Mouse (Mus musculus) MEL (cell line): Measurements from ENCODE around the gene Msi2. TPM values are rescaled to one million over a fixed set of nuclear protein-coding genes. Genes with fewer than 3 reads are reported as not detected.

ENCODE experiments used
- DNase-seq: peaks from one replicate; pipeline ENCODE4 v3.0.0; 2011; ENCODE audit warnings: low read depth, low spot score
- H3K27ac ChIP-seq: 2 replicates; pipeline ENCODE4 v1.5.1; 2012; ENCODE audit warnings: low read depth, mild to moderate bottlenecking, control low read depth, low read length, moderate library complexity; ENCODE audit not compliant: control insufficient read depth
- H3K27me3 ChIP-seq, 2 experiments: fragments of 150-350 bp in 1 of 2; sonication (generic) in 1 of 2; 2 replicates each; pipeline ENCODE4 v1.6.1; 2012; ENCODE audit warnings: low read length in 2 of 2, mild to moderate bottlenecking in 2 of 2, improper control_type of control experiment in 1 of 2, moderate library complexity in 1 of 2; ENCODE audit not compliant: insufficient read depth in 2 of 2, control insufficient read depth in 1 of 2
- H3K36me3 ChIP-seq, 2 experiments: 2 replicates each; pipeline ENCODE4 v1.6.1; 2012 to 2014; ENCODE audit warnings: low read length in 2 of 2, improper control_type of control experiment in 1 of 2, inconsistent platforms in 1 of 2, mild to moderate bottlenecking in 1 of 2; ENCODE audit not compliant: insufficient read depth in 2 of 2, control insufficient read depth in 1 of 2
- H3K4me1 ChIP-seq, 2 experiments: fragments of 150-350 bp in 1 of 2; sonication (generic) in 1 of 2; 2 replicates each; pipeline ENCODE4 v1.6.1; 2012; ENCODE audit warnings: low read length in 2 of 2, improper control_type of control experiment in 1 of 2, mild to moderate bottlenecking in 1 of 2; ENCODE audit not compliant: insufficient read depth in 2 of 2, control insufficient read depth in 1 of 2
- H3K4me3 ChIP-seq, 2 experiments: fragments of 150-350 bp in 1 of 2; sonication (generic) in 1 of 2; 2 replicates each; pipeline ENCODE4 v1.5.1; 2012; ENCODE audit warnings: low read depth in 2 of 2, low read length in 2 of 2, mild to moderate bottlenecking in 2 of 2, moderate library complexity in 2 of 2, control low read depth in 1 of 2, improper control_type of control experiment in 1 of 2; ENCODE audit not compliant: control insufficient read depth in 1 of 2, insufficient read depth in 1 of 2
- H3K79me2 ChIP-seq: 2 replicates; pipeline ENCODE4 v1.6.1; 2012; ENCODE audit warnings: mild to moderate bottlenecking, low read length, moderate library complexity; ENCODE audit not compliant: control insufficient read depth, poor library complexity, insufficient read depth
- H3K9ac ChIP-seq: 2 replicates; pipeline ENCODE4 v1.6.1; 2012; ENCODE audit warnings: low read depth, mild to moderate bottlenecking, control low read depth, low read length, moderate library complexity; ENCODE audit not compliant: control insufficient read depth, poor library complexity, severe bottlenecking
- H3K9me3 ChIP-seq: fragments of 150-350 bp; sonication (generic); replicated peaks from 2 replicates; pipeline ENCODE4 v1.6.1; 2012; ENCODE audit warnings: mild to moderate bottlenecking, low read length, improper control_type of control experiment, moderate library complexity; ENCODE audit not compliant: insufficient read depth
- BHLHE40 ChIP-seq: IDR thresholded peaks from 2 replicates; pipeline ENCODE4 v1.6.1; 2012; ENCODE audit warnings: low read depth, mild to moderate bottlenecking, inconsistent platforms, low read length, improper control_type of control experiment, borderline replicate concordance
- CHD1 ChIP-seq: IDR thresholded peaks from 2 replicates; pipeline ENCODE4 v1.6.1; 2012; ENCODE audit warnings: low read depth, mild to moderate bottlenecking, inconsistent platforms, low read length, improper control_type of control experiment
- CHD2 ChIP-seq: IDR thresholded peaks from 2 replicates; pipeline ENCODE4 v1.6.1; 2011; ENCODE audit warnings: low read length, improper control_type of control experiment
- E2F4 ChIP-seq: IDR thresholded peaks from 2 replicates; pipeline ENCODE4 v1.6.1; 2011; ENCODE audit warnings: low read depth, low read length, improper control_type of control experiment, borderline replicate concordance
- EP300 ChIP-seq, 2 experiments: IDR thresholded peaks; 2 replicates each; pipeline ENCODE4 v1.6.1; 2011; ENCODE audit warnings: improper control_type of control experiment in 2 of 2, low read length in 2 of 2, low read depth in 1 of 2, mild to moderate bottlenecking in 1 of 2
- ETS1 ChIP-seq: IDR thresholded peaks from 2 replicates; pipeline ENCODE4 v1.6.1; 2012; ENCODE audit warnings: low read depth, mild to moderate bottlenecking, inconsistent platforms, low read length, improper control_type of control experiment, moderate library complexity
- HCFC1 ChIP-seq: IDR thresholded peaks from 2 replicates; pipeline ENCODE4 v1.6.1; 2012; ENCODE audit warnings: low read depth, mild to moderate bottlenecking, inconsistent platforms, low read length, improper control_type of control experiment, moderate library complexity
- JUND ChIP-seq: IDR thresholded peaks from 2 replicates; pipeline ENCODE4 v1.6.1; 2011; ENCODE audit warnings: low read depth, mild to moderate bottlenecking, improper control_type of control experiment, low read length
- KAT2A ChIP-seq: conservative IDR thresholded peaks from 2 replicates; pipeline ENCODE4 v1.6.1; 2012; ENCODE audit warnings: low read depth, low read length, improper control_type of control experiment, inconsistent platforms
- MAZ ChIP-seq: IDR thresholded peaks from 2 replicates; pipeline ENCODE4 v1.6.1; 2012; ENCODE audit warnings: low read depth, mild to moderate bottlenecking, inconsistent platforms, low read length, improper control_type of control experiment
- MEF2A ChIP-seq: IDR thresholded peaks from 2 replicates; pipeline ENCODE4 v1.6.1; 2014; ENCODE audit warnings: low read depth, mild to moderate bottlenecking, inconsistent platforms, low read length, improper control_type of control experiment; ENCODE audit not compliant: poor library complexity, insufficient replicate concordance, severe bottlenecking; ENCODE audit errors: extremely low read depth
- MXI1 ChIP-seq: IDR thresholded peaks from 2 replicates; pipeline ENCODE4 v1.6.1; 2011; ENCODE audit warnings: mild to moderate bottlenecking, low read depth, low read length, improper control_type of control experiment
- MYC ChIP-seq: IDR thresholded peaks from 2 replicates; pipeline ENCODE4 v1.6.1; 2011; ENCODE audit warnings: low read depth, mild to moderate bottlenecking, low read length, improper control_type of control experiment, moderate library complexity
- POLR2A ChIP-seq, 2 experiments: IDR thresholded peaks; 2 replicates each; pipeline ENCODE4 v1.6.1; 2011 to 2012; ENCODE audit warnings: low read length in 2 of 2, mild to moderate bottlenecking in 2 of 2, control low read depth in 1 of 2, improper control_type of control experiment in 1 of 2, low read depth in 1 of 2, moderate library complexity in 1 of 2; ENCODE audit not compliant: control insufficient read depth in 1 of 2, insufficient read depth in 1 of 2, poor library complexity in 1 of 2
- POLR2AphosphoS2 ChIP-seq: IDR thresholded peaks from 2 replicates; pipeline ENCODE4 v1.6.1; 2011; ENCODE audit warnings: low read length, improper control_type of control experiment
- POLR2AphosphoS5 ChIP-seq: IDR thresholded peaks from 2 replicates; pipeline ENCODE4 v1.6.1; 2012; ENCODE audit warnings: low read depth, borderline replicate concordance, mild to moderate bottlenecking, inconsistent platforms, low read length, moderate library complexity, mixed read lengths
- RCOR1 ChIP-seq: IDR thresholded peaks from 2 replicates; pipeline ENCODE4 v1.6.1; 2012; ENCODE audit warnings: low read depth, mild to moderate bottlenecking, inconsistent platforms, low read length, improper control_type of control experiment
- SIN3A ChIP-seq: IDR thresholded peaks from 2 replicates; pipeline ENCODE4 v1.6.1; 2012; ENCODE audit warnings: low read length, improper control_type of control experiment, inconsistent platforms
- SMC3 ChIP-seq: IDR thresholded peaks from 2 replicates; pipeline ENCODE4 v1.6.1; 2011; ENCODE audit warnings: low read depth, low read length, improper control_type of control experiment
- TAL1 ChIP-seq: IDR thresholded peaks from 2 replicates; pipeline ENCODE4 v1.6.1; 2012; ENCODE audit warnings: mild to moderate bottlenecking, inconsistent platforms, low read length, moderate library complexity, mixed read lengths
- TCF12 ChIP-seq: IDR thresholded peaks from 2 replicates; pipeline ENCODE4 v1.6.1; 2014; ENCODE audit warnings: low read depth, mild to moderate bottlenecking, inconsistent platforms, low read length, improper control_type of control experiment, moderate library complexity
- USF1 ChIP-seq: IDR thresholded peaks from 2 replicates; pipeline ENCODE4 v1.6.1; 2014; ENCODE audit warnings: low read depth, mild to moderate bottlenecking, inconsistent platforms, low read length, improper control_type of control experiment, moderate library complexity
- USF2 ChIP-seq, 2 experiments: IDR thresholded peaks; 2 replicates each; pipeline ENCODE4 v1.6.1; 2011 to 2012; ENCODE audit warnings: improper control_type of control experiment in 2 of 2, low read length in 2 of 2, borderline replicate concordance in 1 of 2, inconsistent platforms in 1 of 2, low read depth in 1 of 2, mild to moderate bottlenecking in 1 of 2; ENCODE audit not compliant: insufficient read depth in 1 of 2
- ZKSCAN1 ChIP-seq: IDR thresholded peaks from 2 replicates; pipeline ENCODE4 v1.6.1; 2012; ENCODE audit warnings: low read depth, mild to moderate bottlenecking, inconsistent platforms, low read length, improper control_type of control experiment, moderate library complexity
- polyA plus RNA-seq, 2 experiments: library from polyadenylated mRNA; stranded (reverse) in 1 of 2; unstranded in 1 of 2; fragments of >175 nt in 1 of 2; fragments of >200 nt in 1 of 2; gene quantifications; 2 replicates each; pipeline versions ENCODE4 v1.2.1 to v1.2.4; 2012; ENCODE audit warnings: low replicate concordance in 2 of 2, low read depth in 1 of 2; ENCODE audit not compliant: insufficient read length in 2 of 2, insufficient read depth in 1 of 2, missing spikeins in 1 of 2
- total RNA-seq: library from RNA; depleted of rRNA; stranded (reverse); fragments of 300-350 nt; gene quantifications from 2 replicates; pipeline ENCODE4 v1.2.3, GENCODE M21; 2012

The Msi2 gene
- total and polyA plus RNA-seq, 3 experiments = 16.2 to 29.7 TPM; not detected in 1

- Histone ChIP-seq H3K4me1 (peaks cover 3 to 8% of the 10 kb centered on the region in 2 experiments), H3K36me3 (peaks cover 0 to 6% of the 10 kb centered on the region in 2 experiments; a peak in 2 of 4 replicates), H3K27me3 (no peaks in the 10 kb centered on the region), H3K9ac (no peak overlapping the region), H3K4me3 (no peak overlapping the region), H3K27ac (no peak overlapping the region), H3K9me3 (no peaks in the 10 kb centered on the region), H3K79me2 (no peaks in the 10 kb centered on the region)
- DNase-seq = no peak
- no peak for TF ChIP-seq SIN3A
- TF ChIP-seq KAT2A = no peak
- no peak for TF ChIP-seq BHLHE40
- no peak for TF ChIP-seq E2F4
- no peak for TF ChIP-seq JUND
- TF ChIP-seq ZKSCAN1 = no peak
- no peak for TF ChIP-seq POLR2A (IDR thresholded peaks at IDR 0.05; ENCODE audit: control insufficient read depth in 1 of 2, insufficient read depth in 1 of 2, low read depth in 1 of 2, low read length in 2 of 2, poor library complexity in 1 of 2)
- TF ChIP-seq MYC = no peak
- no peak for TF ChIP-seq CHD1
- no peak for TF ChIP-seq ETS1
- no peak for TF ChIP-seq RCOR1
Observed at GRCm38 (mm10) chr11:88594010-88594409, 124.3 kb downstream of the Msi2 start.

- TF ChIP-seq POLR2A (IDR thresholded peaks at IDR 0.05; ENCODE audit: control insufficient read depth in 1 of 2, insufficient read depth in 1 of 2, low read depth in 1 of 2, low read length in 2 of 2, poor library complexity in 1 of 2) = no peak
- TF ChIP-seq USF1 = no peak
- no peak for TF ChIP-seq CHD2
- no peak for TF ChIP-seq MEF2A
- TF ChIP-seq MXI1 = no peak
- TF ChIP-seq HCFC1 = no peak
- no peak for TF ChIP-seq KAT2A
- TF ChIP-seq POLR2AphosphoS2 = no peak
- no peak for TF ChIP-seq CHD1
- TF ChIP-seq EP300 (IDR thresholded peaks at IDR 0.05; ENCODE audit: low read depth in 1 of 2, low read length in 2 of 2) = no peak
- TF ChIP-seq MYC = no peak
- TF ChIP-seq POLR2AphosphoS5 = no peak
- TF ChIP-seq JUND = no peak
- no peak for TF ChIP-seq TCF12
- no peak for TF ChIP-seq USF2 (IDR thresholded peaks at IDR 0.05; ENCODE audit: borderline replicate concordance in 1 of 2, insufficient read depth in 1 of 2, low read depth in 1 of 2, low read length in 2 of 2)
- no peak for TF ChIP-seq TAL1
- no peak for TF ChIP-seq MAZ
- TF ChIP-seq SMC3 = no peak
- TF ChIP-seq SIN3A = no peak
- TF ChIP-seq, all 39 proteins: peak for 0
- no peaks in the 10 kb centered on the region for H3K4me1 ChIP-seq
Observed at GRCm38 (mm10) chr11:88592099-88592498, 126.2 kb downstream of the Msi2 start.

More at GRCm38 (mm10) chr11:88592099-88592498, 126.2 kb downstream of the Msi2 start:
- no peaks in the 10 kb centered on the region for H3K27me3 ChIP-seq
- no peak overlapping the region for H3K4me3 ChIP-seq
- no peak overlapping the region for H3K27ac ChIP-seq
- no peak overlapping the region for H3K9ac ChIP-seq
- no peak for DNase-seq
- no peaks in the 10 kb centered on the region for H3K9me3 ChIP-seq
- no peaks in the 10 kb centered on the region for H3K79me2 ChIP-seq
- no peaks in the 10 kb centered on the region; a peak in 1 of 4 replicates for H3K36me3 ChIP-seq
